Mouse (Mus musculus): ENCODE measurements around the gene Slc22a1.

DNA sequence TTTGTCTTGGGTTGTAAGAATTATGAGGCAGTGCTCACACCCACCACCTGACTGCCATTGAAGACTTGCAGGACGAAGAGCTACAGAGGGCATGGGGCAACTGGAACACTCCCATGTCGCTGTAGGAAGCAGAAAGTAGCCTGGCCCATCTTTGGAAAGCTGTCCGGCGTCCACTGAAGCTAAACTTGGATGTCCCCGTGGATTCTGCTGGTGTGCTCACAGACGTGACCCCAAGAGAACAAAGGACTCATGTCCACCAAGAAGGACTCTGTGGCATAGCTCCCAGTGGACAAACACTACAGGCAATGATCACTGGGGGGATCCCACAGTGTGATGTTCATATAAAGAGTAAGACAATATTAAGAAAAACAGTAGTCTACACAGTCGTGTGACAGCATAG lies 16.8 kb downstream of the Slc22a1 start:
- no peak for TF ChIP-seq CTCF (IDR thresholded peaks at IDR 0.05; ENCODE audit: low read depth, low read length)
- TF ChIP-seq POLR2A (IDR thresholded peaks at IDR 0.05; ENCODE audit: insufficient read depth, low read length), result no peak

Data from ES-Bruce4 (cell line).